Mouse (Mus musculus): ENCODE measurements around the gene Gm13285. TPM values are rescaled to one million over a fixed set of nuclear protein-coding genes. Genes with fewer than 3 reads are reported as not detected.
"Not testable (repeated sequence)": the region's sequence is repeated elsewhere in the genome, so short reads cannot be mapped to it uniquely, and the experiment has no call there.

The Gm13285 gene
- polyA plus RNA-seq, 1 experiment: not detected

DNA sequence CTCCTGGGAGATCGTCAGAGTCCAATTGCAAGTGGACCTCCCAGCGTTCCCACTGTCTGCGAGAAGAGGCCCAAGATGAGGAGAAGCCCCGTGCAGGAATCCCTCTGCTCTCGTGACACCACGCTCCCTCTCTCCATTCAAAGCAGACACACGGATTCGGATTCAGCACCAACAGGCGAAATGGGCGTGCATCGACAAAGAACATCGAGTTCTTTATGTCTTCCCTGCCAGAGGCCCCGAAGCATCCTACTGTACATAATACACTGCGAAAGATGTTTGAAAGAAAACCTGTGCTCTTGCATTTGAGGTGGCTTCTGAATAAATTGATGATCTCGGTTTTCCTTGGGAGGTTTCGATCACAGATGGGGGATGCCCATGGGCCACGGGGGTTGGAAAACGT is 19.1 kb upstream of the Gm13285 start:
- not testable (repeated sequence) for H3K27ac ChIP-seq (ENCODE audit: insufficient read depth, low read depth, low read length); H3K4me1 ChIP-seq (ENCODE audit: control insufficient read depth, insufficient read depth, low read length); H3K4me3 ChIP-seq (ENCODE audit: insufficient read depth, low read length)

GRCm38 (mm10) chr4:88781831-88782230 is 17.6 kb upstream of the Gm13285 start, which contains the start of gene Ifnz:
Gene Ifnz (plus strand): TSS chr4:88782131.
- peak within 1 kb of the TSS; percentile 44 for H3K4me3 ChIP-seq (ENCODE audit: insufficient read depth, low read length)
- not testable (repeated sequence) for H3K27ac ChIP-seq (ENCODE audit: insufficient read depth, low read depth, low read length); H3K4me1 ChIP-seq (ENCODE audit: control insufficient read depth, insufficient read depth, low read length)

DNA sequence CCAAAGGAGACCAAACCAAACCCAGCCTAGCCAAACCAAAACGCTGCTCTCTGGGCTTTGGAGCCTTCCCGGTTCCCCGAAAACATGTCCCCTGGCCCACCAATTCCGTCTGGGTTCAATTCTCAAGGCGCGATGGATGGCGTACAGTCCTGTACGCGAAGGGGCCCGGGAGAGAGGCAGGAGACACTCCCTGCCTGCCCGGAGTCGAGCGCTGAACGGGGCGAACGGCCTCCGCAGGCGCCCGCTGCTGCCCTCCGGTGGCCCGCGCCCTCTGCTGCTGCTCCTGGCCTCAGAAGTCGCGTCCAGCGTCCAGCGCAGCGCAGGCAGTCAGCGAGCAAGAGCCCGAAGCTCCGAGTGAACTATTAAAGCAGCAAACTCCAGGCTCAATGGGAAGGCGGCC is 17.1 kb upstream of the Gm13285 start:
- H3K4me3 ChIP-seq (ENCODE audit: insufficient read depth, low read length): peak overlapping the region; percentile 44
- H3K4me1 ChIP-seq (ENCODE audit: control insufficient read depth, insufficient read depth, low read length); H3K27ac ChIP-seq (ENCODE audit: insufficient read depth, low read depth, low read length): not testable (repeated sequence)

GRCm38 (mm10) chr4:88785409-88785808 is 14.1 kb upstream of the Gm13285 start, which contains the start of gene Gm13276:
Gene Gm13276 (plus strand): TSS chr4:88785709.
- H3K4me3 ChIP-seq (ENCODE audit: insufficient read depth, low read length); H3K27ac ChIP-seq (ENCODE audit: insufficient read depth, low read depth, low read length); H3K4me1 ChIP-seq (ENCODE audit: control insufficient read depth, insufficient read depth, low read length): not testable (repeated sequence)

- not testable (repeated sequence) for H3K4me3 ChIP-seq (ENCODE audit: insufficient read depth, low read length); H3K27ac ChIP-seq (ENCODE audit: insufficient read depth, low read depth, low read length); H3K4me1 ChIP-seq (ENCODE audit: control insufficient read depth, insufficient read depth, low read length)
Observed at GRCm38 (mm10) chr4:88788402-88788801, 11.1 kb upstream of the Gm13285 start, which contains the start of gene Gm13277. Gene Gm13277 (plus strand): TSS chr4:88788632.

GRCm38 (mm10) chr4:88791250-88791649 is 8.2 kb upstream of the Gm13285 start, which contains the start of gene Gm13278:
Gene Gm13278 (plus strand): TSS chr4:88791550.
- not testable (repeated sequence) for H3K4me3 ChIP-seq (ENCODE audit: insufficient read depth, low read length); H3K27ac ChIP-seq (ENCODE audit: insufficient read depth, low read depth, low read length); H3K4me1 ChIP-seq (ENCODE audit: control insufficient read depth, insufficient read depth, low read length)

DNA sequence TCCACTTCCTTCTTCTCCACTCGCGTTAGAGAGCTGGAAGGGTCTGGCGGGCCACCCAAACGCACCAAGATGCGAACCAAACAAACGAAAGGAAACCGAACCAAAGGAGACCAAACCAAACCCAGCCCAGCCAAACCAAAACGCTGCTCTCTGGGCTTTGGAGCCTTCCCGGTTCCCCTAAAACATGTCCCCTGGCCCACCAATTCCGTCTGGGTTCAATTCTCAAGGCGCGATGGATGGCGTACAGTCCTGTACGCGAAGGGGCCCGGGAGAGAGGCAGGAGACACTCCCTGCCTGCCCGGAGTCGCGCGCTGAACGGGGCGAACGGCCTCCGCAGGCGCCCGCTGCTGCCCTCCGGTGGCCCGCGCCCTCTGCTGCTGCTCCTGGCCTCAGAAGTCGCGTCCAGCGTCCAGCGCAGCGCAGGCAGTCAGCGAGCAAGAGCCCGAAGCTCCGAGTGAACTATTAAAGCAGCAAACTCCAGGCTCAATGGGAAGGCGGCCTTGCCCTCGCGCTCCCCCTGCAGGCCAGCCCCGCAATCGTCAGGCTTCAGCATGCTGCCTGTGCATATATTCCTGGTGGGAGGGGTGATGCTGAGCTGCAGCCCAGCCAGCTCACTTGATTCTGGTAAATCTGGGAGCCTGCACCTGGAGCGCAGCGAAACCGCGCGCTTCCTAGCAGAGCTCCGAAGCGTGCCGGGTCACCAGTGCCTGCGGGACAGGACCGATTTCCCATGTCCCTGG is 5.4 kb upstream of the Gm13285 start, which contains the start of gene Gm13275:
Gene Gm13275, plus strand, starts transcription at position 552 of the 740 bp plus-strand sequence.
- not testable (repeated sequence) for H3K27ac ChIP-seq (ENCODE audit: insufficient read depth, low read depth, low read length); H3K4me3 ChIP-seq (ENCODE audit: insufficient read depth, low read length); H3K4me1 ChIP-seq (ENCODE audit: control insufficient read depth, insufficient read depth, low read length)

DNA sequence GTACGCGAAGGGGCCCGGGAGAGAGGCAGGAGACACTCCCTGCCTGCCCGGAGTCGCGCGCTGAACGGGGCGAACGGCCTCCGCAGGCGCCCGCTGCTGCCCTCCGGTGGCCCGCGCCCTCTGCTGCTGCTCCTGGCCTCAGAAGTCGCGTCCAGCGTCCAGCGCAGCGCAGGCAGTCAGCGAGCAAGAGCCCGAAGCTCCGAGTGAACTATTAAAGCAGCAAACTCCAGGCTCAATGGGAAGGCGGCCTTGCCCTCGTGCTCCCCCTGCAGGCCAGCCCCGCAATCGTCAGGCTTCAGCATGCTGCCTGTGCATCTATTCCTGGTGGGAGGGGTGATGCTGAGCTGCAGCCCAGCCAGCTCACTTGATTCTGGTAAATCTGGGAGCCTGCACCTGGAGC is 2.4 kb upstream of the Gm13285 start, which contains the start of gene Gm13279:
Gene Gm13279, plus strand, starts transcription at position 301 of the 400 bp plus-strand sequence.
- not testable (repeated sequence) for H3K4me1 ChIP-seq (ENCODE audit: control insufficient read depth, insufficient read depth, low read length); H3K4me3 ChIP-seq (ENCODE audit: insufficient read depth, low read length); H3K27ac ChIP-seq (ENCODE audit: insufficient read depth, low read depth, low read length)

GRCm38 (mm10) chr4:88802954-88803353 is 3.5 kb downstream of the Gm13285 start, which contains the start of gene Gm13287:
Gene Gm13287 (plus strand): TSS chr4:88803254.
- H3K4me1 ChIP-seq (ENCODE audit: control insufficient read depth, insufficient read depth, low read length); H3K27ac ChIP-seq (ENCODE audit: insufficient read depth, low read depth, low read length): not testable (repeated sequence)
- peak within 1 kb of the TSS; percentile 17; the same call in 1 of the 2 replicates for H3K4me3 ChIP-seq (ENCODE audit: insufficient read depth, low read length)

GRCm38 (mm10) chr4:88805231-88805630 is 5.8 kb downstream of the Gm13285 start, which contains the start of gene Gm13288:
Gene Gm13288 (plus strand): TSS chr4:88805531.
- not testable (repeated sequence) for H3K27ac ChIP-seq (ENCODE audit: insufficient read depth, low read depth, low read length); H3K4me1 ChIP-seq (ENCODE audit: control insufficient read depth, insufficient read depth, low read length)
- 0 out of 2 replicates have a peak within 1 kb of the TSS, but pooled peaks have one; percentile 14 for H3K4me3 ChIP-seq (ENCODE audit: insufficient read depth, low read length)

- H3K4me3 ChIP-seq (ENCODE audit: insufficient read depth, low read length): 0 out of 2 replicates have a peak overlapping the region, but pooled peaks have one; percentile 14
- not testable (repeated sequence) for H3K27ac ChIP-seq (ENCODE audit: insufficient read depth, low read depth, low read length); H3K4me1 ChIP-seq (ENCODE audit: control insufficient read depth, insufficient read depth, low read length)
Observed at GRCm38 (mm10) chr4:88805761-88806160, 6.3 kb downstream of the Gm13285 start.

GRCm38 (mm10) chr4:88815928-88816327 is 16.5 kb downstream of the Gm13285 start, which contains the start of gene Ifna7:
Gene Ifna7 (plus strand): TSS chr4:88816228.
- Histone ChIP-seq H3K27ac (ENCODE audit: insufficient read depth, low read depth, low read length) (no peak within 1 kb of the TSS), H3K4me1 (ENCODE audit: control insufficient read depth, insufficient read depth, low read length) (no peaks in the 10 kb centered on the region), H3K4me3 (ENCODE audit: insufficient read depth, low read length) (no peak within 1 kb of the TSS)
- TF ChIP-seq POLR2A (IDR thresholded peaks at IDR 0.05; ENCODE audit: borderline replicate concordance, low read depth, low read length) (no peak), CTCF (IDR thresholded peaks at IDR 0.05; ENCODE audit: low read depth, low read length) (no peak)
